Mouse (Mus musculus): ENCODE measurements around the gene Fam71b. TPM values are rescaled to one million over a fixed set of nuclear protein-coding genes. Genes with fewer than 3 reads are reported as not detected.

The Fam71b gene
- polyA plus RNA-seq, 1 experiment from 2014 or later: not detected

- H3K4me1 ChIP-seq (replicated peaks; ENCODE audit: control insufficient read depth, insufficient read depth, low read length): no peaks in the 10 kb centered on the region
- H3K4me3 ChIP-seq (ENCODE audit: low read depth, low read length): no peak overlapping the region
- DNase-seq (ENCODE audit: low spot score) (peak; percentile 18), ATAC-seq (replicated peaks; ENCODE audit: low FRiP score) (no peak)
- WGBS: 73% methylated on average over 5 of the region's 5 CpGs
- H3K9ac ChIP-seq (ENCODE audit: low read depth, low read length): no peak overlapping the region
- H3K27me3 ChIP-seq (replicated peaks; ENCODE audit: control insufficient read depth, insufficient read depth, low read length): no peaks in the 10 kb centered on the region
- H3K4me2 ChIP-seq: no peak overlapping the region
- no peak overlapping the region for H3K27ac ChIP-seq (ENCODE audit: low read depth, low read length)
- H3K36me3 ChIP-seq (ENCODE audit: control insufficient read depth, insufficient read depth, low read length): no peaks in the 10 kb centered on the region
- no peaks in the 10 kb centered on the region for H3K9me3 ChIP-seq (ENCODE audit: control insufficient read depth, low read length)
Measured at GRCm38 (mm10) chr11:46365744-46366143, 30.6 kb upstream of the Fam71b start.

GRCm38 (mm10) chr11:46366357-46366756, 30.0 kb upstream of the Fam71b start:
- Histone ChIP-seq H3K4me3 (ENCODE audit: low read depth, low read length) (no peak overlapping the region), H3K27ac (ENCODE audit: low read depth, low read length) (no peak overlapping the region), H3K27me3 (replicated peaks; ENCODE audit: control insufficient read depth, insufficient read depth, low read length) (no peaks in the 10 kb centered on the region), H3K36me3 (ENCODE audit: control insufficient read depth, insufficient read depth, low read length) (no peaks in the 10 kb centered on the region), H3K9ac (ENCODE audit: low read depth, low read length) (no peak overlapping the region), H3K9me3 (ENCODE audit: control insufficient read depth, low read length) (no peaks in the 10 kb centered on the region), H3K4me2 (no peak overlapping the region), H3K4me1 (replicated peaks; ENCODE audit: control insufficient read depth, insufficient read depth, low read length) (no peaks in the 10 kb centered on the region)
- ATAC-seq (replicated peaks; ENCODE audit: low FRiP score) (no peak), DNase-seq (ENCODE audit: low spot score) (peak; percentile 6)
- WGBS: 59% methylated on average over 3 of the region's 3 CpGs

- ATAC-seq (replicated peaks; ENCODE audit: low FRiP score) (no peak), DNase-seq (ENCODE audit: low spot score) (peak; percentile 17)
- Histone ChIP-seq H3K27ac (ENCODE audit: low read depth, low read length) (no peak overlapping the region), H3K4me1 (replicated peaks; ENCODE audit: control insufficient read depth, insufficient read depth, low read length) (no peaks in the 10 kb centered on the region), H3K27me3 (replicated peaks; ENCODE audit: control insufficient read depth, insufficient read depth, low read length) (no peaks in the 10 kb centered on the region), H3K9me3 (ENCODE audit: control insufficient read depth, low read length) (no peaks in the 10 kb centered on the region), H3K36me3 (ENCODE audit: control insufficient read depth, insufficient read depth, low read length) (no peaks in the 10 kb centered on the region), H3K4me3 (ENCODE audit: low read depth, low read length) (no peak overlapping the region), H3K9ac (ENCODE audit: low read depth, low read length) (no peak overlapping the region), H3K4me2 (no peak overlapping the region)
- WGBS: 88% methylated on average over 4 of the region's 4 CpGs
Measured at GRCm38 (mm10) chr11:46370457-46370856, 25.9 kb upstream of the Fam71b start.

- ATAC-seq (replicated peaks; ENCODE audit: low FRiP score) (no peak), DNase-seq (ENCODE audit: low spot score) (no peak)
- Histone ChIP-seq H3K27ac (ENCODE audit: low read depth, low read length) (no peak overlapping the region), H3K4me2 (no peak overlapping the region), H3K4me1 (replicated peaks; ENCODE audit: control insufficient read depth, insufficient read depth, low read length) (no peaks in the 10 kb centered on the region), H3K36me3 (ENCODE audit: control insufficient read depth, insufficient read depth, low read length) (no peaks in the 10 kb centered on the region), H3K9me3 (ENCODE audit: control insufficient read depth, low read length) (no peaks in the 10 kb centered on the region), H3K9ac (ENCODE audit: low read depth, low read length) (no peak overlapping the region), H3K27me3 (replicated peaks; ENCODE audit: control insufficient read depth, insufficient read depth, low read length) (no peaks in the 10 kb centered on the region), H3K4me3 (ENCODE audit: low read depth, low read length) (no peak overlapping the region)
- 86% methylated on average over 8 of the region's 8 CpGs for WGBS
Measured at GRCm38 (mm10) chr11:46371250-46371649, 25.1 kb upstream of the Fam71b start.

- DNase-seq (ENCODE audit: low spot score) (no peak), ATAC-seq (replicated peaks; ENCODE audit: low FRiP score) (no peak)
- no peak overlapping the region for H3K4me3 ChIP-seq (ENCODE audit: low read depth, low read length)
- no peaks in the 10 kb centered on the region for H3K27me3 ChIP-seq (replicated peaks; ENCODE audit: control insufficient read depth, insufficient read depth, low read length)
- H3K27ac ChIP-seq (ENCODE audit: low read depth, low read length): no peak overlapping the region
- H3K9me3 ChIP-seq (ENCODE audit: control insufficient read depth, low read length): no peaks in the 10 kb centered on the region
- no peaks in the 10 kb centered on the region for H3K4me1 ChIP-seq (replicated peaks; ENCODE audit: control insufficient read depth, insufficient read depth, low read length)
- WGBS: 75% methylated on average over 8 of the region's 8 CpGs
- H3K4me2 ChIP-seq: no peak overlapping the region
- H3K9ac ChIP-seq (ENCODE audit: low read depth, low read length): no peak overlapping the region
- no peaks in the 10 kb centered on the region for H3K36me3 ChIP-seq (ENCODE audit: control insufficient read depth, insufficient read depth, low read length)
Measured at GRCm38 (mm10) chr11:46372331-46372953, 23.9 kb upstream of the Fam71b start.

GRCm38 (mm10) chr11:46373071-46374030, 23.0 kb upstream of the Fam71b start:
- Histone ChIP-seq H3K9me3 (ENCODE audit: control insufficient read depth, low read length) (no peaks in the 10 kb centered on the region), H3K4me1 (replicated peaks; ENCODE audit: control insufficient read depth, insufficient read depth, low read length) (no peaks in the 10 kb centered on the region), H3K4me2 (no peak overlapping the region), H3K27me3 (replicated peaks; ENCODE audit: control insufficient read depth, insufficient read depth, low read length) (no peaks in the 10 kb centered on the region), H3K36me3 (ENCODE audit: control insufficient read depth, insufficient read depth, low read length) (no peaks in the 10 kb centered on the region), H3K9ac (ENCODE audit: low read depth, low read length) (no peak overlapping the region), H3K27ac (ENCODE audit: low read depth, low read length) (no peak overlapping the region), H3K4me3 (ENCODE audit: low read depth, low read length) (no peak overlapping the region)
- no peak for DNase-seq (ENCODE audit: low spot score)
- 81% methylated on average over 13 of the region's 13 CpGs for WGBS
- no peak for ATAC-seq (replicated peaks; ENCODE audit: low FRiP score)

GRCm38 (mm10) chr11:46375015-46375414, 21.3 kb upstream of the Fam71b start:
- no peak overlapping the region for H3K9ac ChIP-seq (ENCODE audit: low read depth, low read length)
- no peak for ATAC-seq (replicated peaks; ENCODE audit: low FRiP score)
- no peak overlapping the region for H3K27ac ChIP-seq (ENCODE audit: low read depth, low read length)
- H3K27me3 ChIP-seq (replicated peaks; ENCODE audit: control insufficient read depth, insufficient read depth, low read length): no peaks in the 10 kb centered on the region
- no peak for DNase-seq (ENCODE audit: low spot score)
- 82% methylated on average over 8 of the region's 8 CpGs for WGBS
- no peak overlapping the region for H3K4me2 ChIP-seq
- no peaks in the 10 kb centered on the region for H3K4me1 ChIP-seq (replicated peaks; ENCODE audit: control insufficient read depth, insufficient read depth, low read length)
- no peaks in the 10 kb centered on the region for H3K9me3 ChIP-seq (ENCODE audit: control insufficient read depth, low read length)
- no peaks in the 10 kb centered on the region for H3K36me3 ChIP-seq (ENCODE audit: control insufficient read depth, insufficient read depth, low read length)
- H3K4me3 ChIP-seq (ENCODE audit: low read depth, low read length): no peak overlapping the region

- Histone ChIP-seq H3K4me3 (ENCODE audit: low read depth, low read length) (no peak overlapping the region), H3K36me3 (ENCODE audit: control insufficient read depth, insufficient read depth, low read length) (no peaks in the 10 kb centered on the region), H3K9me3 (ENCODE audit: control insufficient read depth, low read length) (no peaks in the 10 kb centered on the region), H3K4me1 (replicated peaks; ENCODE audit: control insufficient read depth, insufficient read depth, low read length) (no peaks in the 10 kb centered on the region), H3K9ac (ENCODE audit: low read depth, low read length) (no peak overlapping the region), H3K27ac (ENCODE audit: low read depth, low read length) (no peak overlapping the region), H3K4me2 (no peak overlapping the region), H3K27me3 (replicated peaks; ENCODE audit: control insufficient read depth, insufficient read depth, low read length) (no peaks in the 10 kb centered on the region)
- no peak for ATAC-seq (replicated peaks; ENCODE audit: low FRiP score)
- 78% methylated on average over 1 of the region's 1 CpGs for WGBS
- DNase-seq (ENCODE audit: low spot score): no peak
Measured at GRCm38 (mm10) chr11:46377316-46377715, 19.0 kb upstream of the Fam71b start.
